Mouse (Mus musculus): ENCODE data around the gene Kars. TPM values are rescaled to one million over a fixed set of nuclear protein-coding genes. Genes with fewer than 3 reads are reported as not detected.

Kars gene
- 39.1 TPM for polyA plus RNA-seq (2014; fragmentation: Illumina TruSeq; extraction: RNeasy Lipid Tissue Mini Kit (QIAGEN cat#74804))

GRCm38 (mm10) chr8:112010997-112011815 is at the start of gene Kars, which contains the start of gene Terf2ip:
Gene Kars, minus strand, starts transcription at chr8:112011323.
Gene Terf2ip, plus strand, starts transcription at chr8:112011398.

GRCm38 (mm10) chr8:112014936-112015335 is 3.8 kb upstream of the Kars start, which contains the start of gene Gm6793:
Gene Gm6793, minus strand, starts transcription at chr8:112015036.

GRCm38 (mm10) chr8:111992013-111992702 is 19.0 kb downstream of the Kars start, which contains the start of gene Adat1:
Gene Adat1, minus strand, starts transcription at chr8:111992302.

Other genes starting within 250 kb of the Kars start
- gene Cfdp1, start 157.0 kb downstream of the Kars start, polyA plus RNA-seq (2014; fragmentation: Illumina TruSeq; extraction: RNeasy Lipid Tissue Mini Kit (QIAGEN cat#74804)), result 211 TPM
- gene Tmem170, start 134.6 kb downstream of the Kars start, polyA plus RNA-seq (2014; fragmentation: Illumina TruSeq; extraction: RNeasy Lipid Tissue Mini Kit (QIAGEN cat#74804)), result 14.3 TPM
- not detected for gene Chst5, start 100.9 kb downstream of the Kars start, polyA plus RNA-seq (2014; fragmentation: Illumina TruSeq; extraction: RNeasy Lipid Tissue Mini Kit (QIAGEN cat#74804))
- 7.2 TPM for gene Tmem231, start 77.4 kb downstream of the Kars start, polyA plus RNA-seq (2014; fragmentation: Illumina TruSeq; extraction: RNeasy Lipid Tissue Mini Kit (QIAGEN cat#74804))
- gene Gabarapl2, start 70.6 kb downstream of the Kars start, polyA plus RNA-seq (2014; fragmentation: Illumina TruSeq; extraction: RNeasy Lipid Tissue Mini Kit (QIAGEN cat#74804)), result 116 TPM
- 2.3 TPM for gene Adat1, start 19.0 kb downstream of the Kars start, polyA plus RNA-seq (2014; fragmentation: Illumina TruSeq; extraction: RNeasy Lipid Tissue Mini Kit (QIAGEN cat#74804))
- gene Terf2ip, start 75 bp upstream of the Kars start, polyA plus RNA-seq (2014; fragmentation: Illumina TruSeq; extraction: RNeasy Lipid Tissue Mini Kit (QIAGEN cat#74804)), result 35.0 TPM
- gene Gm6793, start 3.7 kb upstream of the Kars start, polyA plus RNA-seq (2014; fragmentation: Illumina TruSeq; extraction: RNeasy Lipid Tissue Mini Kit (QIAGEN cat#74804)), result 0.68 TPM

All from ovary, adult 10 weeks (tissue).